Mouse (Mus musculus): ENCODE results near the gene Rnf180. TPM values are rescaled to one million over a fixed set of nuclear protein-coding genes. Genes with fewer than 3 reads are reported as not detected.

The Rnf180 gene
- polyA plus RNA-seq, 1 experiment, result 0.72 TPM

- TF ChIP-seq CTCF (conservative IDR thresholded peaks at IDR 0.05; ENCODE audit: insufficient read depth, insufficient read length, low read depth, low read length), result no peak
- no peak for TF ChIP-seq POLR2A (IDR thresholded peaks at IDR 0.05; ENCODE audit: low read depth, low read length)
- Histone ChIP-seq H3K36me3 (ENCODE audit: control insufficient read depth, insufficient read depth, low read length) (no peaks in the 10 kb centered on the region), H3K27ac (ENCODE audit: insufficient read depth, low read depth, low read length) (no peak overlapping the region), H3K4me3 (ENCODE audit: insufficient read depth, low read depth, low read length) (no peak overlapping the region), H3K27me3 (replicated peaks; ENCODE audit: control insufficient read depth, insufficient read depth, low read length) (no peaks in the 10 kb centered on the region), H3K4me1 (ENCODE audit: control insufficient read depth, insufficient read depth, low read length) (no peaks in the 10 kb centered on the region)
- WGBS, result 72% methylated on average over 5 of the region's 5 CpGs
- DNase-seq, result no peak
Measured at GRCm38 (mm10) chr13:105134397-105134796, 160.2 kb downstream of the Rnf180 start.

- no peaks in the 10 kb centered on the region for H3K27me3 ChIP-seq (replicated peaks; ENCODE audit: control insufficient read depth, insufficient read depth, low read length)
- no peaks in the 10 kb centered on the region for H3K36me3 ChIP-seq (ENCODE audit: control insufficient read depth, insufficient read depth, low read length)
- no peak for TF ChIP-seq POLR2A (IDR thresholded peaks at IDR 0.05; ENCODE audit: low read depth, low read length)
- no peak for TF ChIP-seq CTCF (conservative IDR thresholded peaks at IDR 0.05; ENCODE audit: insufficient read depth, insufficient read length, low read depth, low read length)
- no peak for DNase-seq
- no peak overlapping the region for H3K4me3 ChIP-seq (ENCODE audit: insufficient read depth, low read depth, low read length)
- 62% methylated on average over 2 of the region's 2 CpGs for WGBS
- H3K27ac ChIP-seq (ENCODE audit: insufficient read depth, low read depth, low read length), result no peak overlapping the region
- no peaks in the 10 kb centered on the region for H3K4me1 ChIP-seq (ENCODE audit: control insufficient read depth, insufficient read depth, low read length)
Measured at GRCm38 (mm10) chr13:105132776-105133175, 161.8 kb downstream of the Rnf180 start.

DNA sequence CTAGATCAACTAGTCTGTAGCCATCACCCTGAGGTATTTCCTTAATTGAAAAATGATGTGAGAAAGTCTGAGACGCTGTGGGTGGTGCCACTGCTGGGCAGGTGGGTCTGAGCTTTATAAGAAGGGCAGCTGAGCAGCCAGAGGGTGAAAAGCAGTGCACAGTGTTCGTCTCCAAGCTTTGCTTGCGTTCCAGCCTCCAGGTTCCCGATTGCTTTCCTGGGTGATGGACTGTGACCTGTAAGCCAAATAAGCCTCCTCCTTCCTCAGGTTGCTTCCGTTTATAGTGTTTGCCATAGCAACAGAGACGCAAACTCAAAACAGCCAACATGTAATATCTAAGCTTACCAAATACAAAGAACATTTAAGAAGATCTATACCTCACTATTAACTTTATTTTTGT, 162.2 kb downstream of the Rnf180 start:
- H3K27me3 ChIP-seq (replicated peaks; ENCODE audit: control insufficient read depth, insufficient read depth, low read length), result no peaks in the 10 kb centered on the region
- DNase-seq, result no peak
- H3K4me1 ChIP-seq (ENCODE audit: control insufficient read depth, insufficient read depth, low read length), result no peaks in the 10 kb centered on the region
- WGBS, result 35% methylated on average over 6 of the region's 6 CpGs
- H3K27ac ChIP-seq (ENCODE audit: insufficient read depth, low read depth, low read length), result no peak overlapping the region
- no peak overlapping the region for H3K4me3 ChIP-seq (ENCODE audit: insufficient read depth, low read depth, low read length)
- TF ChIP-seq CTCF (conservative IDR thresholded peaks at IDR 0.05; ENCODE audit: insufficient read depth, insufficient read length, low read depth, low read length) (no peak), POLR2A (IDR thresholded peaks at IDR 0.05; ENCODE audit: low read depth, low read length) (no peak)
- no peaks in the 10 kb centered on the region for H3K36me3 ChIP-seq (ENCODE audit: control insufficient read depth, insufficient read depth, low read length)

DNA sequence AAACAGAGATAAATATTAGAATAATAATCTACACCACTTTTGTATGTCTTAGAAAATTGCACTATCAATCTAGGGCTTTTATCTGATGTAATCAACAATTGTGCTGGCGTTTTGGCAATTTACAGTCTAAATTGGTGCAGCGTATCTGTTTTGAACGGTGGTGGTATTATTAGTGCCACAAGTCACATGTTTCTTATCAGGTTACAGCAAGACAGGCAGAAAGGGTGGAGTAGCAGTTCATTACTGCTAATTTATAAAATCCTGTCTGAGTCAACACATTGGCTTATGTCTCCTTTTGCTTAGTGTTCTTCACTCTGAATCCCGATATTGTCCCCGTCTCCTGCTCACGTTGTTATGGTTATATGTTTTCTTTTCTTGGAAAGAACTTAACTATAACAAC, 164.5 kb downstream of the Rnf180 start:
- TF ChIP-seq CTCF (conservative IDR thresholded peaks at IDR 0.05; ENCODE audit: insufficient read depth, insufficient read length, low read depth, low read length) (no peak), POLR2A (IDR thresholded peaks at IDR 0.05; ENCODE audit: low read depth, low read length) (no peak)
- no peak overlapping the region for H3K27ac ChIP-seq (ENCODE audit: insufficient read depth, low read depth, low read length)

GRCm38 (mm10) chr13:105122092-105122491, 172.5 kb downstream of the Rnf180 start:
- TF ChIP-seq CTCF (conservative IDR thresholded peaks at IDR 0.05; ENCODE audit: insufficient read depth, insufficient read length, low read depth, low read length) (no peak), POLR2A (IDR thresholded peaks at IDR 0.05; ENCODE audit: low read depth, low read length) (no peak)
- no peak for DNase-seq
- Histone ChIP-seq H3K27me3 (replicated peaks; ENCODE audit: control insufficient read depth, insufficient read depth, low read length) (no peaks in the 10 kb centered on the region), H3K27ac (ENCODE audit: insufficient read depth, low read depth, low read length) (no peak overlapping the region), H3K4me1 (ENCODE audit: control insufficient read depth, insufficient read depth, low read length) (no peaks in the 10 kb centered on the region), H3K36me3 (ENCODE audit: control insufficient read depth, insufficient read depth, low read length) (no peaks in the 10 kb centered on the region), H3K4me3 (ENCODE audit: insufficient read depth, low read depth, low read length) (no peak overlapping the region)
- 85% methylated on average over 3 of the region's 3 CpGs for WGBS

More for the DNA sequence above, 164.5 kb downstream of the Rnf180 start:
- WGBS, result 73% methylated on average over 6 of the region's 6 CpGs
- Histone ChIP-seq H3K36me3 (ENCODE audit: control insufficient read depth, insufficient read depth, low read length) (no peaks in the 10 kb centered on the region), H3K4me1 (ENCODE audit: control insufficient read depth, insufficient read depth, low read length) (no peaks in the 10 kb centered on the region), H3K27me3 (replicated peaks; ENCODE audit: control insufficient read depth, insufficient read depth, low read length) (no peaks in the 10 kb centered on the region), H3K4me3 (ENCODE audit: insufficient read depth, low read depth, low read length) (no peak overlapping the region)
- no peak for DNase-seq

DNA sequence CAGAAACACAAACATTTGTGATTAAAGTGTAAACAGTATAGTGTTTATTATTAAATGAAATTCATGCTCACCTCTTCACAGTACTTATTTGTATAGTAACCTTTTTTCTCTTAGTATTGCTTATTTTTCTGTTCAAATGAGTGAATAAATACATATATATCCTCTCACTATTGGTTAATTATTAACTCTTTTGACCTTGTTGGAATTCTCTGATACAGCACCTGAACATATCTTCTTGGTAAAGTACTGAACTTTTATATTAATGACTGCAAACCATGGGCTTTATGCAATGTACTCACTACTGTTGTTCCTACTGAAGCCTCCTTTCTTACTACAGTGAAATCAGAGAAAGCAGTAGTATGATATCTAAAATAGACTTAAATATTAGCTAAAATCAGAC, 173.0 kb downstream of the Rnf180 start:
- no peak for DNase-seq
- TF ChIP-seq CTCF (conservative IDR thresholded peaks at IDR 0.05; ENCODE audit: insufficient read depth, insufficient read length, low read depth, low read length) (no peak), POLR2A (IDR thresholded peaks at IDR 0.05; ENCODE audit: low read depth, low read length) (no peak)
- no peaks in the 10 kb centered on the region for H3K36me3 ChIP-seq (ENCODE audit: control insufficient read depth, insufficient read depth, low read length)
- H3K4me3 ChIP-seq (ENCODE audit: insufficient read depth, low read depth, low read length), result no peak overlapping the region
- H3K27ac ChIP-seq (ENCODE audit: insufficient read depth, low read depth, low read length), result no peak overlapping the region
- no peaks in the 10 kb centered on the region for H3K4me1 ChIP-seq (ENCODE audit: control insufficient read depth, insufficient read depth, low read length)
- H3K27me3 ChIP-seq (replicated peaks; ENCODE audit: control insufficient read depth, insufficient read depth, low read length), result no peaks in the 10 kb centered on the region

DNA sequence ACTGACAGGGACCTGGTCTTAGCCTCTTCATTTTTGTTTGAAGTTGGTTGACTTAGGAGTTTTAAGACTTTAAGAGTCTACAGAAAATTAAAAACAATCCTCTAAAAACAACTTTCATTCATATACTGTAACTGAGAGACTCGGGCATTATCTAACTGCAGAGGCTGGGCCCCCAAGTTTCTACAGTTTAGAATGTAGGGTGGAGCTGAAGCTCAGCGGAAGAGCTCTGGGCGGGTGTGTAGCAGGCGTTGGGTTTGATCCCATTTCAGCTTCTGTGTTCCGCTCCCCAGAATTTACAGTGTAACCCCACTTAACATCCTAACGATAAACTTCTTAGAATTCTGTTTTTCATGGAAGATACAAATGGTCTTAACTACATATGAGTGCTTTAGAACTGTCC, 183.0 kb downstream of the Rnf180 start:
- TF ChIP-seq POLR2A (IDR thresholded peaks at IDR 0.05; ENCODE audit: low read depth, low read length), result no peak
- TF ChIP-seq CTCF (conservative IDR thresholded peaks at IDR 0.05; ENCODE audit: insufficient read depth, insufficient read length, low read depth, low read length), result no peak

DNA sequence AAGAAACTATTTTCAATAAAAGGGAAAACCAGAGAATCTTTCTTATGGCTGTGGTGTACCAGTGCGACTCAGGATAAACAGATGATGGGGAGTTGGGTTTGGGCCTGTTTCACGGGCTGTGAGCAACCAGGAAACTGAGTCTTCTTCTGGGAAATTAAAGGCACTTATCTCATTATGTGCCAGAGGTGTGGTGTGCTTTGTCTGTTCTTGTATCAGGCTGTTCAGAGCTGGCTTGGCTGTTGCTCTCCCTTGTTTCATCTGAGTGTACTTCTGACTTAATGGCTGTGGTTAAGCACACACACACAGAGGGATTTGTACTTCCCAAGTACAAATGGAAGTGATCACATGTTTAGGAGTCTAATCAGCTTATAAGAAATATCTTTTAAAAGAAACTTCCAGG, 190.2 kb downstream of the Rnf180 start:
- Histone ChIP-seq H3K27me3 (replicated peaks; ENCODE audit: control insufficient read depth, insufficient read depth, low read length) (no peaks in the 10 kb centered on the region), H3K4me3 (ENCODE audit: insufficient read depth, low read depth, low read length) (no peak overlapping the region), H3K36me3 (ENCODE audit: control insufficient read depth, insufficient read depth, low read length) (no peaks in the 10 kb centered on the region), H3K27ac (ENCODE audit: insufficient read depth, low read depth, low read length) (no peak overlapping the region), H3K4me1 (ENCODE audit: control insufficient read depth, insufficient read depth, low read length) (no peaks in the 10 kb centered on the region)
- 81% methylated on average over 2 of the region's 2 CpGs for WGBS
- TF ChIP-seq CTCF (conservative IDR thresholded peaks at IDR 0.05; ENCODE audit: insufficient read depth, insufficient read length, low read depth, low read length) (no peak), POLR2A (IDR thresholded peaks at IDR 0.05; ENCODE audit: low read depth, low read length) (no peak)
- DNase-seq, result no peak

More for the DNA sequence above, 183.0 kb downstream of the Rnf180 start:
- Histone ChIP-seq H3K4me3 (ENCODE audit: insufficient read depth, low read depth, low read length) (no peak overlapping the region), H3K27me3 (replicated peaks; ENCODE audit: control insufficient read depth, insufficient read depth, low read length) (no peaks in the 10 kb centered on the region), H3K4me1 (ENCODE audit: control insufficient read depth, insufficient read depth, low read length) (no peaks in the 10 kb centered on the region), H3K36me3 (ENCODE audit: control insufficient read depth, insufficient read depth, low read length) (no peaks in the 10 kb centered on the region), H3K27ac (ENCODE audit: insufficient read depth, low read depth, low read length) (no peak overlapping the region)
- 88% methylated on average over 6 of the region's 6 CpGs for WGBS
- no peak for DNase-seq

Data from kidney, adult 2 months (tissue).